ENCODE assay signal across 9 mouse cellular contexts in the genomic region with DNA sequence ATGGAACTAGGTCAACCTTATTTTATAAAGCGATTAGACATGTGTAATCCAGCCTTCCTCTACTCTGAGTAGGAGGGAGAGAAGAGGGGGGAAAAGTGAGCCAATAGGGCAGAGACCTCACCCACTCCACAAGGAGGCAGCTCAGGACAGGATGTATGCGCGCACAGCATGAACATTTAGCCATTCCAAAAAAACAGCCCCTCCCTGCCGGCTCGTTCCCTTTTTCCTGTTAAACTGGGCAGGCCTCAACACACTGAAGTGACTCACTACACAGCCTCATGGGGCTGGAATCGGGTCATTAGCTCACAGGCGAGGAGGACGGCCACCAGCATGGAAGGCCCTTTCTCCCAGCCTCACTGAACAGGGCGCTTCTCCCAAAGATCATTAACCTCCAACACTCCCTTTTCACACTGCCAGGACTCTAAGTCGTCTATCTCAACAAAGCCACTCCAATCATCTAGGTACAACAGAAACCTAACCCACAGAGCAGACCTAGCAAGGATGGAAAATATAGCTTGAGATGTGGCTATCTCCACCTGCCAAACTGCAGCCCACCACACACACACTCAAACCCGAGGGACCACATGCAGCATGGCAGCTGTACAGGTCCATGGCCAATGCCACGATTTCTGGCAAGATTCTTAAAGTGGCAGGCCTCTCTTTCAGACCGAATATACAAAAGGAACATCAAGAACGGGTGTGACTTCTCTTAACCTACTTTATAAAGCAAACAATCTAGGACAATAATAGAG. TPM values are rescaled to one million over a fixed set of nuclear protein-coding genes. Genes with fewer than 3 reads are reported as not detected.
A peak's percentile ranks its signal among the peaks of the same experiment; 100 is the strongest.
DNase-seq lines count a peak whose midpoint lies in the region; ATAC-seq and TF ChIP-seq lines count a peak whose summit lies in the region.
"Had no signal": no experiment of that assay in that cellular context is flagged by ENCODE, and none has a peak within 500 bp of the region (broad histone marks: within the 10 kb centered on the region; RNA-seq: fewer than 3 reads in every experiment).

No protein-coding gene starts in this region.

- H3K27me3 ChIP-seq in midbrain, embryonic 12.5 days, result no peaks in the 10 kb centered on the region
- H3K27me3 ChIP-seq in midbrain, embryonic 10.5 days (ENCODE audit: low read depth, poor library complexity, severe bottlenecking), result no peaks in the 10 kb centered on the region
- no peaks in the 10 kb centered on the region for H3K27me3 ChIP-seq in heart, adult 2 months (ENCODE audit: control insufficient read depth, insufficient read depth, low read length)

- intact Hi-C loops in heart, adult 2 months (cut with DNase I), result loop anchor here (5.0 kb wide), 1 partner anchor 35 kb away; no protein-coding TSS in a partner anchor

- no peak overlapping the region for H3K27ac ChIP-seq in midbrain, embryonic 12.5 days (replicated peaks)
- H3K27ac ChIP-seq in midbrain, embryonic 10.5 days (replicated peaks), result no peak overlapping the region
- peak overlapping the region; percentile 72 for H3K27ac ChIP-seq in heart, adult 2 months
- peak overlapping the region; percentile 66 for H3K27ac ChIP-seq in olfactory bulb, adult 2 months (ENCODE audit: insufficient read depth, low read depth, low read length)
- H3K27ac ChIP-seq: macrophage had no signal

- peak; percentile 74; the same call in 1 of the 2 replicates for TF ChIP-seq EP300 in heart, adult 2 months (IDR thresholded peaks at IDR 0.05; ENCODE audit: insufficient read depth, low read depth, low read length)

- 63% methylated on average over 14 of the region's 14 CpGs for WGBS in midbrain, embryonic 12.5 days
- WGBS in midbrain, embryonic 10.5 days, result 73% methylated on average over 14 of the region's 14 CpGs
- WGBS in heart, adult 2 months, result 32% methylated on average over 14 of the region's 14 CpGs
- WGBS in olfactory bulb, adult 2 months, result 19% methylated on average over 14 of the region's 14 CpGs

- no peaks in the 10 kb centered on the region; the same call in 1 of the 2 replicates for H3K79me2 ChIP-seq in heart, adult 2 months (replicated peaks; ENCODE audit: control insufficient read depth, insufficient read depth, low read length)

- no peaks in the 10 kb centered on the region for H3K9me3 ChIP-seq in midbrain, embryonic 12.5 days
- no peaks in the 10 kb centered on the region for H3K9me3 ChIP-seq in midbrain, embryonic 10.5 days (replicated peaks)

- peak; percentile 45; the same call in 1 of the 2 replicates for ATAC-seq in midbrain, embryonic 12.5 days (ENCODE audit: low FRiP score, low read depth)

- peaks cover 25% of the 10 kb centered on the region for H3K4me1 ChIP-seq in midbrain, embryonic 12.5 days
- peaks cover 33% of the 10 kb centered on the region for H3K4me1 ChIP-seq in midbrain, embryonic 10.5 days
- H3K4me1 ChIP-seq in heart, adult 2 months (ENCODE audit: control insufficient read depth, insufficient read depth, low read length), result peaks cover 19% of the 10 kb centered on the region
- peaks cover 9% of the 10 kb centered on the region for H3K4me1 ChIP-seq in olfactory bulb, adult 2 months (ENCODE audit: control insufficient read depth, insufficient read depth, low read length)

- H3K4me3 ChIP-seq in midbrain, embryonic 12.5 days, result no peak overlapping the region
- no peak overlapping the region for H3K4me3 ChIP-seq in midbrain, embryonic 10.5 days
- H3K4me3 ChIP-seq in heart, adult 2 months, result peak overlapping the region; percentile 5
- H3K4me3 ChIP-seq in olfactory bulb, adult 2 months (ENCODE audit: insufficient read depth, low read depth, low read length), result 0 out of 2 replicates have a peak overlapping the region, but pooled peaks have one; percentile 1

- peak; percentile 50 for TF ChIP-seq CTCF in heart, adult 2 months (IDR thresholded peaks at IDR 0.05)
- TF ChIP-seq CTCF in olfactory bulb, adult 2 months (IDR thresholded peaks at IDR 0.05; ENCODE audit: insufficient read depth, low read depth, low read length), result no peak

- TF ChIP-seq POLR2A in heart, adult 2 months (IDR thresholded peaks at IDR 0.05; ENCODE audit: insufficient read depth, low read depth, low read length), result peak; percentile 60; the same call in 1 of the 2 replicates
- no peak for TF ChIP-seq POLR2A in olfactory bulb, adult 2 months (IDR thresholded peaks at IDR 0.05; ENCODE audit: insufficient read depth, low read depth, low read length)

- no peak overlapping the region for H3K4me2 ChIP-seq in midbrain, embryonic 12.5 days (replicated peaks)

- H3K36me3 ChIP-seq in midbrain, embryonic 12.5 days, result peaks cover 28% of the 10 kb centered on the region
- peaks cover 50% of the 10 kb centered on the region for H3K36me3 ChIP-seq in midbrain, embryonic 10.5 days
- H3K36me3 ChIP-seq in heart, adult 2 months (ENCODE audit: control insufficient read depth, insufficient read depth, low read length), result peaks cover 35% of the 10 kb centered on the region

- no peak for DNase-seq in midbrain, embryonic 10.5 days (ENCODE audit: low spot score)
- DNase-seq in cerebellum, adult 18-20 months, result peak; percentile 67 to 77
- peak; percentile 73 to 85 for DNase-seq in heart, adult 2 months
- DNase-seq in kidney, postnatal 10 days, result peak; percentile 64
- no peak for DNase-seq in spleen, adult 12 weeks (ENCODE audit: low spot score)
- no peak for DNase-seq in frontal cortex, postnatal 25 days (ENCODE audit: low spot score in 2 of 2)

- no peak overlapping the region for H3K9ac ChIP-seq in midbrain, embryonic 12.5 days (replicated peaks)
- peak overlapping the region; percentile 48; the same call in 1 of the 2 replicates for H3K9ac ChIP-seq in heart, adult 2 months (ENCODE audit: low read depth, low read length)

RNA-seq across cellular contexts. Expression of gene Ybx3, which starts 5.9 kb away (rescaled TPM):
- 23.8 and 24.2 TPM in 2 replicates for polyA plus RNA-seq in midbrain, embryonic 12.5 days (2016; fragmentation: Nextera tagmentation; extraction: Ambion mirVana)
- polyA plus RNA-seq in midbrain, embryonic 10.5 days (2016; fragmentation: Nextera tagmentation; extraction: Ambion mirVana), result 30.7 and 37.8 TPM in 2 replicates
- 100 to 1,000 TPM; 246 to 262 TPM for total RNA-seq in heart, adult 2 months (2021)
- 72.1 and 87.2 TPM in 2 replicates for polyA plus RNA-seq in heart, adult 2 months (2012; rRNA removed)
- polyA plus RNA-seq in olfactory bulb, adult 2 months (2012; ENCODE audit: insufficient read depth, insufficient read length, low replicate concordance, missing spikeins), result not detected in 2 replicates

RNA-seq across cellular contexts. Expression of gene Styk1, which starts 29.0 kb away (rescaled TPM):
- 0.92 and 1.8 TPM in 2 replicates for polyA plus RNA-seq in midbrain, embryonic 12.5 days (2016; fragmentation: Nextera tagmentation; extraction: Ambion mirVana)
- polyA plus RNA-seq in midbrain, embryonic 10.5 days (2016; fragmentation: Nextera tagmentation; extraction: Ambion mirVana), result 0.20 and 1.1 TPM in 2 replicates
- total RNA-seq in heart, adult 2 months (2021), result under 1 TPM; 0.08 to 0.09 TPM
- polyA plus RNA-seq in heart, adult 2 months (2012; rRNA removed), result 0.12 and 0.23 TPM in 2 replicates
- polyA plus RNA-seq in olfactory bulb, adult 2 months (2012; ENCODE audit: insufficient read depth, insufficient read length, low replicate concordance, missing spikeins), result not detected in 2 replicates
- polyA plus RNA-seq: macrophage had no signal

Comparison
In these comparisons a context has a peak if more than half of its experiments do, and no peak if none do; other contexts are left out.
1. H3K27ac ChIP-seq: peak in heart, adult 2 months (single experiment) and olfactory bulb, adult 2 months (single experiment); none in midbrain, embryonic 12.5 days (single experiment) and midbrain, embryonic 10.5 days (single experiment).
2. H3K4me3 ChIP-seq: peak in heart, adult 2 months (single experiment) and olfactory bulb, adult 2 months (single experiment); none in midbrain, embryonic 12.5 days (single experiment) and midbrain, embryonic 10.5 days (single experiment).
3. DNase-seq: peak in cerebellum, adult 18-20 months (2 of 2), heart, adult 2 months (2 of 2) and kidney, postnatal 10 days (single experiment); none in midbrain, embryonic 10.5 days (single experiment), spleen, adult 12 weeks (single experiment) and frontal cortex, postnatal 25 days (0 of 2).
4. RNA of gene Ybx3, which starts 5.9 kb away (polyA plus RNA-seq): 72.1 to 87.2 TPM in heart, adult 2 months, 30.7 to 37.8 TPM in midbrain, embryonic 10.5 days and 23.8 to 24.2 TPM in midbrain, embryonic 12.5 days; not detected in olfactory bulb, adult 2 months; every median in the first group is over 10 times any median in the second.